Mouse (Mus musculus) frontal cortex, postnatal 25 days (tissue): ENCODE results near the gene Cpeb2.

Source experiments
- DNase-seq, 2 experiments: peaks; one replicate each; pipeline ENCODE4 v3.0.0; 2022; ENCODE audit warnings: low spot score in 2 of 2

Cpeb2 gene

GRCm38 (mm10) chr5:43239141-43239835, 6.3 kb downstream of the Cpeb2 start:
- DNase-seq, result no peak

- no peak for DNase-seq
Measured at GRCm38 (mm10) chr5:43240729-43241128, 7.8 kb downstream of the Cpeb2 start.

GRCm38 (mm10) chr5:43246236-43246635, 13.3 kb downstream of the Cpeb2 start:
- DNase-seq, result no peak

- no peak for DNase-seq
Measured at GRCm38 (mm10) chr5:43246954-43247353, 14.0 kb downstream of the Cpeb2 start.

- DNase-seq, result no peak
Measured at GRCm38 (mm10) chr5:43248001-43248430, 15.0 kb downstream of the Cpeb2 start.

GRCm38 (mm10) chr5:43257490-43257889, 24.5 kb downstream of the Cpeb2 start:
- no peak for DNase-seq

GRCm38 (mm10) chr5:43258472-43259142, 25.6 kb downstream of the Cpeb2 start:
- no peak for DNase-seq

- no peak for DNase-seq
Measured at GRCm38 (mm10) chr5:43261814-43262213, 28.8 kb downstream of the Cpeb2 start.

GRCm38 (mm10) chr5:43263951-43264350, 31.0 kb downstream of the Cpeb2 start:
- DNase-seq, result no peak

GRCm38 (mm10) chr5:43264696-43265095, 31.7 kb downstream of the Cpeb2 start:
- no peak for DNase-seq

- no peak for DNase-seq
Measured at GRCm38 (mm10) chr5:43277982-43278381, 45.0 kb downstream of the Cpeb2 start.

- DNase-seq, result no peak
Measured at GRCm38 (mm10) chr5:43279774-43280173, 46.8 kb downstream of the Cpeb2 start.

GRCm38 (mm10) chr5:43285756-43286155, 52.8 kb downstream of the Cpeb2 start:
- DNase-seq, result no peak

- no peak for DNase-seq
Measured at GRCm38 (mm10) chr5:43289752-43290446, 56.9 kb downstream of the Cpeb2 start.

GRCm38 (mm10) chr5:43293136-43293535, 60.2 kb downstream of the Cpeb2 start:
- no peak for DNase-seq

GRCm38 (mm10) chr5:43297459-43297858, 64.5 kb downstream of the Cpeb2 start:
- DNase-seq, result no peak

- DNase-seq, result no peak
Measured at GRCm38 (mm10) chr5:43298975-43299374, 66.0 kb downstream of the Cpeb2 start.

GRCm38 (mm10) chr5:43300076-43300475, 67.1 kb downstream of the Cpeb2 start:
- DNase-seq, result no peak

- no peak for DNase-seq
Measured at GRCm38 (mm10) chr5:43300979-43301378, 68.0 kb downstream of the Cpeb2 start.

- no peak for DNase-seq
Measured at GRCm38 (mm10) chr5:43303504-43303903, 70.5 kb downstream of the Cpeb2 start.

- DNase-seq, result no peak
Measured at GRCm38 (mm10) chr5:43305449-43305848, 72.5 kb downstream of the Cpeb2 start.

- DNase-seq, result no peak
Measured at GRCm38 (mm10) chr5:43309961-43310360, 77.0 kb downstream of the Cpeb2 start.
